Mouse (Mus musculus): ENCODE measurements around the gene Ydjc.
"Not testable (repeated sequence)": the region's sequence is repeated elsewhere in the genome, so short reads cannot be mapped to it uniquely, and the experiment has no call there.

Gene Ydjc

GRCm38 (mm10) chr16:17150520-17151258 lies 6.3 kb downstream of the Ydjc start:
- intact Hi-C loops (cut with DNase I), result no loop called here

GRCm38 (mm10) chr16:17151874-17152273 lies 7.5 kb downstream of the Ydjc start:
- intact Hi-C loops (cut with DNase I), result no loop called here

GRCm38 (mm10) chr16:17154346-17154745 lies 9.9 kb downstream of the Ydjc start:
- intact Hi-C loops (cut with DNase I), result no loop called here

- intact Hi-C loops (cut with DNase I), result not testable (repeated sequence)
Observed at GRCm38 (mm10) chr16:17165478-17165877, 21.1 kb downstream of the Ydjc start.

- intact Hi-C loops (cut with DNase I), result no loop called here
Observed at GRCm38 (mm10) chr16:17167179-17167578, 22.8 kb downstream of the Ydjc start.

GRCm38 (mm10) chr16:17168049-17168448 lies 23.6 kb downstream of the Ydjc start:
- intact Hi-C loops (cut with DNase I), result no loop called here

- intact Hi-C loops (cut with DNase I), result no loop called here
Observed at GRCm38 (mm10) chr16:17175765-17176164, 31.3 kb downstream of the Ydjc start.

- intact Hi-C loops (cut with DNase I), result no loop called here
Observed at GRCm38 (mm10) chr16:17177623-17178170, 33.3 kb downstream of the Ydjc start.

GRCm38 (mm10) chr16:17179706-17180105 lies 35.3 kb downstream of the Ydjc start:
- intact Hi-C loops (cut with DNase I), result no loop called here

GRCm38 (mm10) chr16:17181382-17181781 lies 37.0 kb downstream of the Ydjc start:
- intact Hi-C loops (cut with DNase I), result no loop called here

GRCm38 (mm10) chr16:17182136-17182535 lies 37.7 kb downstream of the Ydjc start:
- intact Hi-C loops (cut with DNase I), result no loop called here

- intact Hi-C loops (cut with DNase I), result no loop called here
Observed at GRCm38 (mm10) chr16:17183003-17183402, 38.6 kb downstream of the Ydjc start.

- intact Hi-C loops (cut with DNase I), result no loop called here
Observed at GRCm38 (mm10) chr16:17185475-17185874, 41.1 kb downstream of the Ydjc start.

- intact Hi-C loops (cut with DNase I), result no loop called here
Observed at GRCm38 (mm10) chr16:17193823-17194222, 49.4 kb downstream of the Ydjc start.

GRCm38 (mm10) chr16:17200121-17200952 lies 55.9 kb downstream of the Ydjc start:
- intact Hi-C loops (cut with DNase I), result no loop called here

- intact Hi-C loops (cut with DNase I), result no loop called here
Observed at GRCm38 (mm10) chr16:17200953-17201707, 56.7 kb downstream of the Ydjc start.

- intact Hi-C loops (cut with DNase I), result no loop called here
Observed at GRCm38 (mm10) chr16:17201977-17202376, 57.6 kb downstream of the Ydjc start.

- intact Hi-C loops (cut with DNase I), result no loop called here
Observed at GRCm38 (mm10) chr16:17202549-17202948, 58.1 kb downstream of the Ydjc start, which contains the start of gene Ube2l3. TSS of gene Ube2l3 (minus strand) at chr16:17202649.

GRCm38 (mm10) chr16:17204990-17205389 lies 60.6 kb downstream of the Ydjc start:
- intact Hi-C loops (cut with DNase I), result loop anchor here (5.0 kb wide), 1 partner anchor 58 kb away; the partner anchor contains the start of gene Ccdc116

GRCm38 (mm10) chr16:17208389-17209361 lies 64.3 kb downstream of the Ydjc start, which contains the start of gene Rimbp3:
TSS of gene Rimbp3 (plus strand) at chr16:17208603.
- intact Hi-C loops (cut with DNase I), result loop anchor here (2.0 to 5.0 kb wide), 3 partner anchors 61 to 82 kb away; partner anchors contain the start of gene Ccdc116

All from adrenal gland (tissue).